Comparison of ENCODE assay signal across 9 mouse cellular contexts in the genomic region with DNA sequence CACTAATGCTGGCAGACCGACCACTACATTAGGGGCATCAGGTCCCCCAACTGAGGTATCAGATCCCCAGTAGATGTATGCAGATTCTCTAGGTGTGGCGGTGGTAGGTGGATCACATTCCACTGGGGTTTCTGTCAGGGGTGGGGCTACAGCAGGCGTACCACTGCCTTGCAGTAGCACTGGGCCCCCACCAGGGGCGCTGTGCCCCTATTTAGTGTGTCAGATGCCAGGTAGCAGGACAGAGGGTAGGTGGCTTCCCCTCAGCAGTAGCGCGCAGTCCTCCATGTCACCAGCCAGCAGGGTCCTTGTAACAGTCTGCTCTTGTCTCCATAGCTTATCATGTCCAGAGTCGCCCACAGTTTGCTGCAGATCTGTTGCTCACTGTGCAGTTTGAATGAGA.
DNase-seq lines count a peak whose midpoint lies in the region; TF ChIP-seq lines count a peak whose summit lies in the region.
"Had no signal": no experiment of that assay in that cellular context is flagged by ENCODE, and none has a peak within 500 bp of the region (broad histone marks: within the 10 kb centered on the region; RNA-seq: fewer than 3 reads in every experiment).

No protein-coding gene starts in this region.

- H3K27ac ChIP-seq in left cerebral cortex, adult 2 months: no peak overlapping the region
- no peak overlapping the region for H3K27ac ChIP-seq in MEL (ENCODE audit: control insufficient read depth, low read depth, low read length)
- H3K27ac ChIP-seq: neural tube, embryonic 12.5 days had no signal

- H3K79me2 ChIP-seq in MEL (ENCODE audit: control insufficient read depth, insufficient read depth, low read length, poor library complexity): no peaks in the 10 kb centered on the region

- H3K27me3 ChIP-seq in MEL (ENCODE audit: control insufficient read depth in 1 of 2, insufficient read depth in 2 of 2, low read length in 2 of 2): no peaks in the 10 kb centered on the region
- H3K27me3 ChIP-seq: neural tube, embryonic 12.5 days had no signal

- no peak; the same call in 1 of the 2 replicates for TF ChIP-seq RAD21 in MEL (IDR thresholded peaks at IDR 0.05; ENCODE audit: low read depth, low read length)

- DNase-seq in left cerebral cortex, adult 2 months (ENCODE audit: extremely low spot score in 1 of 2, low spot score in 2 of 2): peak in 1 of 2 experiments; percentile 43
- DNase-seq in left cerebral cortex, postnatal 36 days (ENCODE audit: low spot score in 2 of 2): no peak
- DNase-seq in MEL (ENCODE audit: low read depth, low spot score): no peak
- peak; percentile 36 for DNase-seq in brain, adult 2 months (ENCODE audit: low read depth, low spot score)
- peak; percentile 16 to 35 for DNase-seq in kidney, adult 8-10 months
- no peak for DNase-seq in urinary bladder, adult 18-20 months (ENCODE audit: low spot score in 2 of 2)
- DNase-seq in natural killer cell, adult 2 months (ENCODE audit: low spot score in 2 of 2): no peak
- DNase-seq in layer of hippocampus, postnatal 36 days: no peak

- no peak for TF ChIP-seq EP300 in MEL (IDR thresholded peaks at IDR 0.05; ENCODE audit: low read depth in 1 of 2, low read length in 2 of 2)

- TF ChIP-seq CTCF in left cerebral cortex, adult 2 months (IDR thresholded peaks at IDR 0.05): peak; percentile 81
- TF ChIP-seq CTCF in MEL (IDR thresholded peaks at IDR 0.05 in 2 of 3, conservative IDR thresholded peaks at IDR 0.05 in 1 of 3; ENCODE audit: control insufficient read depth in 1 of 3, insufficient read depth in 1 of 3, low read depth in 2 of 3, low read length in 3 of 3, poor library complexity in 1 of 3, severe bottlenecking in 1 of 3): peak; percentile 4 to 33 (median 33); a peak in 3 of 6 replicates

- no peak for TF ChIP-seq POLR2A in MEL (IDR thresholded peaks at IDR 0.05; ENCODE audit: control insufficient read depth in 1 of 2, insufficient read depth in 1 of 2, low read depth in 1 of 2, low read length in 2 of 2, poor library complexity in 1 of 2)

- intact Hi-C loops in left cerebral cortex, adult 2 months (cut with DNase I): no loop called here
- intact Hi-C loops in left cerebral cortex, postnatal 36 days (cut with DNase I): no loop called here

- H3K4me3 ChIP-seq in left cerebral cortex, adult 2 months: no peak overlapping the region
- no peak overlapping the region for H3K4me3 ChIP-seq in MEL (ENCODE audit: control insufficient read depth in 1 of 2, insufficient read depth in 1 of 2, low read depth in 2 of 2, low read length in 2 of 2)
- H3K4me3 ChIP-seq: neural tube, embryonic 12.5 days had no signal

- H3K9me3 ChIP-seq in MEL (replicated peaks; ENCODE audit: insufficient read depth, low read length): no peaks in the 10 kb centered on the region
- H3K9me3 ChIP-seq: neural tube, embryonic 12.5 days had no signal

- no peaks in the 10 kb centered on the region for H3K36me3 ChIP-seq in MEL (ENCODE audit: control insufficient read depth in 1 of 2, insufficient read depth in 2 of 2, low read length in 2 of 2)
- H3K36me3 ChIP-seq: neural tube, embryonic 12.5 days had no signal

- no peaks in the 10 kb centered on the region for H3K4me1 ChIP-seq in MEL (ENCODE audit: control insufficient read depth in 1 of 2, insufficient read depth in 2 of 2, low read length in 2 of 2)
- H3K4me1 ChIP-seq: neural tube, embryonic 12.5 days had no signal

- H3K9ac ChIP-seq in MEL (ENCODE audit: control insufficient read depth, low read depth, low read length, poor library complexity, severe bottlenecking): no peak overlapping the region
- H3K9ac ChIP-seq: neural tube, embryonic 12.5 days had no signal

TF ChIP-seq in MEL, 35 proteins besides CTCF, POLR2A, EP300 and RAD21:
- TF ChIP-seq MEF2A (IDR thresholded peaks at IDR 0.05; ENCODE audit: extremely low read depth, insufficient replicate concordance, low read depth, low read length, poor library complexity, severe bottlenecking) (no peak), ETS1 (IDR thresholded peaks at IDR 0.05; ENCODE audit: low read depth, low read length) (no peak), TCF12 (IDR thresholded peaks at IDR 0.05; ENCODE audit: low read depth, low read length) (no peak)

Comparison
In these comparisons a context has a peak if more than half of its experiments do, and no peak if none do; other contexts are left out.
1. DNase-seq: peak in brain, adult 2 months (single experiment) and kidney, adult 8-10 months (2 of 2); none in left cerebral cortex, postnatal 36 days (0 of 2), MEL (single experiment), urinary bladder, adult 18-20 months (0 of 2), natural killer cell, adult 2 months (0 of 2) and layer of hippocampus, postnatal 36 days (0 of 2).